Mouse (Mus musculus) c-Kit-positive CD71-positive TER-119-positive erythroid progenitor cells, embryonic 14.5 days (primary cell): ENCODE measurements around the gene Aacs.
"Not testable (repeated sequence)": the region's sequence is repeated elsewhere in the genome, so short reads cannot be mapped to it uniquely, and the experiment has no call there.

Source experiments
- DNase-seq: peaks from one replicate; pipeline ENCODE4 v3.0.0-alpha.2; 2013; ENCODE audit warnings: low spot score

The Aacs gene

GRCm38 (mm10) chr5:125465701-125466106 is 9.9 kb upstream of the Aacs start:
- peak; percentile 98 for DNase-seq

- no peak for DNase-seq
Observed at GRCm38 (mm10) chr5:125466483-125466882, 9.1 kb upstream of the Aacs start.

GRCm38 (mm10) chr5:125467261-125467660 is 8.4 kb upstream of the Aacs start:
- DNase-seq: no peak

- DNase-seq: no peak
Observed at GRCm38 (mm10) chr5:125470713-125471112, 4.9 kb upstream of the Aacs start.

DNA sequence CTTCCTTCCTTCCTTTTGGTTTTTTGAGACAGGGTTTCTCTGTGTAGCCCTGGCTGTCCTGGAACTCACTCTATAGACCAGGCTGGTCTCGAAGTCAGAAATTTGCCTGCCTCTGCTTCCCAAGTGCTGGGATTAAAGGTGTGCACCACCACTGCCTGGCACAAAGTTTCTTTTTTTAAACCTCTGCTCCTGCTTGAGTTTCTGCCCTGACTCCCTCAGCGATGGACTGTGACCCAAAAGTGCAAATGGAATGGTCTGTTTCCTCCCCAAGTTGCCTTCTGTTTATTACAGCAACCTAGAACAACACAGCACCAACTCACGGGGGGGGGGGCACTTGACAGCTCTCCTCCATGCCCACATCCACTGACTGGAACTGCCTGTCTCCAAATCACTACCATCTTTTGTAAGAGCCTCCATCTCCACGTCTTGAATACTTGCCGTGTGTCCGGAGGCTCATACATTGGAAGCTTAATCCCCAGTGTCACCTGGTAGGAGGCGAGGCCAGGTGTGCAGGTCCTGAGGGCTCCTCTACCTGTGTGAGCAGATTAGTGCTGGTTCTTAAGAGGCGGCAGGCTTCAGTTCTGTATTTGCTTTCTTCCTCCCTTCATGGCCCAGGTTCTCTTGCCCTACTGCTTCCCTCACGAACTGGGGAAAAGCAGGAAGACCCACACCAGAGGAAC is 2.7 kb upstream of the Aacs start:
- DNase-seq: no peak

DNA sequence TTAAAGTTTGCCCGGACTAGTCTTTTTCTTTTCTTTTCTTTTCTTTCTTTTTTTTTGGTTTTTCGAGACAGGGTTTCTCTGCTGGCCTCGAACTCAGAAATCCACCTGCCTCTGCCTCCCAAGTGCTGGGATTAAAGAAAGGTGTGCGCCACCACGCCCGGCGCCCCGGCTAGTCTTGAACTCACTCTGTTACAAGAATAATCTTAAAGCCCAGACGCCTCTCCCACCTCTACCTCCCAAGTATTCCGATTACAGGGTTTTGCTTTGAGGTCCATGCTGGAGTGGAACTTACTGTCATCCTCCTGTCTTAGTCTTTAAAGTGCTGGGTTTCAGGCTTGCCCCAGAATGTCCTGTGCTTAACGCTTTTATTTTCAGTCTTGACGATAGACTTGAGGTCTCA is 584 bp upstream of the Aacs start:
- DNase-seq: peak; percentile 24

- DNase-seq: no peak
Observed at GRCm38 (mm10) chr5:125476286-125476625, 642 bp downstream of the Aacs start.

GRCm38 (mm10) chr5:125476799-125477198 is 1.2 kb downstream of the Aacs start:
- no peak for DNase-seq

- no peak for DNase-seq
Observed at GRCm38 (mm10) chr5:125477533-125477932, 1.9 kb downstream of the Aacs start.

GRCm38 (mm10) chr5:125478037-125478436 is 2.4 kb downstream of the Aacs start:
- DNase-seq: no peak

- DNase-seq: no peak
Observed at GRCm38 (mm10) chr5:125479376-125479775, 3.8 kb downstream of the Aacs start.

DNA sequence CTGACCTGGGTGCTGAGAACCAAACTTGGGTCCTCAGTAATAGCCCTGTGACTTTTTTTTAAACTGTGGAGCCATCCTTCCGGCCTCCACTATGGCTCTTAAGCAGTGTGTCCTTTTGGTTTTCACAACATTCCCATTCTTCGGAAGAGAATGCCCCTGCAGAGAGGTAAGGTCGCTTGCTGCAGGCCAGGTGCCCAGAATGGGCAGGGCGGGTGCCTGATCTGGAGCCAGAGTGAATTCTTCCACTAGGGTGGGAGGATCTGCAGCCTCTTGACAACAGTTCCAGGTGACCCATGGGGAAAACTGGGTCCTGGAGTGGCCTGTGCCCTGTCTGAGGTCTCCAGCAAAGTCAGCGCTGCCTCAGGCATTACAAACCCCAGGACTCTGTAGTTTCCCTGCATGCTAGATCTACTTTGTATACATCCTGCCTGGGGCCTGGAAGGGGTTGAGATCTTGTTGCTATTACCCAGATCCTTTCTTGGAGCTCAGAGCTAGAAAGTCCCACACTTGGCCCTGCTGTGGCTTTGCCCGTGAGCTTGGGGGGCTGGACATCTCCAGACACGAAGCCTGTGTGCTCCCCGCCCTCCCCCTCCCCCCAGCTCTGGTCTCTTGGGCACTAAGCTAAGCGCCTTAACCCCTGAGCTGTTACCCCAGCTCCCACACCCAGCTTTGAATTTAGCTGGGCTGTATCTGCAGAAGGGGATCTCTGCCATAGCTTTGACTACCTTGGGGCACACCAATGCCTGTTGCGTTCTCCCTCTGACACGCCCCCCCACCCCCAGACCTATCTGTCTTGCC is 5.0 kb downstream of the Aacs start:
- no peak for DNase-seq

GRCm38 (mm10) chr5:125482474-125482873 is 6.9 kb downstream of the Aacs start:
- DNase-seq: no peak

DNA sequence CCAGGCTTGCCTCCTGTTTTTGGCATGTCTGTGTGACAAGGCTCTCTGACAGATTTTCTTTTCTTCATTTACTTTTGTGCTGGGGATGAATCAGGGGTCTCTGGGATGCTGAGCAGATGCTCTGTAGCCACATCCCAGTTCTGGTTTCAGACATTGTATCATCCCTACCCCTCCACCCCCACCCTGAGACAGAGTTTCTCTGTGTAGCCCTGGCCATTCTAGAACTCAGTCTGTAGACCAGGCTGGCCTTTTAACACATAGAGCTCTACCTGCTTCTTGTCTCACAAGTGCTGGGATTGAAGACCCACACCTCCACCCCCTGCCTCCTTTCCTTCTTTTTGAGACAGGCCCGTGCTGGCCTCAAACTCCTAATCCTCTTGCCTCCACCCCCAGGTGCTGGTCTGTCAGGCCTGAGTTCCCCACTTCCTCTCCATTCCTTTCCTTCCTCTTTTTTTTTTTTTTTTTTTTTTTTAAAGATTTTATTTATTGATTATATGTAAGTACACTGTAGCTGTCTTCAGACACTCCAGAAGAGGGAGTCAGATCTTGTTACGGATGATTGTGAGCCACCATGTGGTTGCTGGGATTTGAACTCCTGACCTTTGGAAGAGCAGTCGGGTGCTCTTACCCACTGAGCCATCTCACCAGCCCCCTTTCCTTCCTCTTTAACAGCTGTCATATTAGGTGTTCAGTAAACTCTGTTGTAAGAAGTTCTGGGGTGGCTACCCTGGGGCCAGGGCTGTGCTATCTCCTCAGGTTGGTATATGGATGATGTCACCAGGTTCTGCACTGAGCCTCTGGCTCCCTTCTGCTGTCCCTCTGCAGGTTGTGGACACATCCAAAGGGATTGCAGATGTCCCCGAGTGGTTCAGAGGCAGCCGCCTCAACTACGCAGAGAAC is 8.3 kb downstream of the Aacs start:
- no peak for DNase-seq

DNA sequence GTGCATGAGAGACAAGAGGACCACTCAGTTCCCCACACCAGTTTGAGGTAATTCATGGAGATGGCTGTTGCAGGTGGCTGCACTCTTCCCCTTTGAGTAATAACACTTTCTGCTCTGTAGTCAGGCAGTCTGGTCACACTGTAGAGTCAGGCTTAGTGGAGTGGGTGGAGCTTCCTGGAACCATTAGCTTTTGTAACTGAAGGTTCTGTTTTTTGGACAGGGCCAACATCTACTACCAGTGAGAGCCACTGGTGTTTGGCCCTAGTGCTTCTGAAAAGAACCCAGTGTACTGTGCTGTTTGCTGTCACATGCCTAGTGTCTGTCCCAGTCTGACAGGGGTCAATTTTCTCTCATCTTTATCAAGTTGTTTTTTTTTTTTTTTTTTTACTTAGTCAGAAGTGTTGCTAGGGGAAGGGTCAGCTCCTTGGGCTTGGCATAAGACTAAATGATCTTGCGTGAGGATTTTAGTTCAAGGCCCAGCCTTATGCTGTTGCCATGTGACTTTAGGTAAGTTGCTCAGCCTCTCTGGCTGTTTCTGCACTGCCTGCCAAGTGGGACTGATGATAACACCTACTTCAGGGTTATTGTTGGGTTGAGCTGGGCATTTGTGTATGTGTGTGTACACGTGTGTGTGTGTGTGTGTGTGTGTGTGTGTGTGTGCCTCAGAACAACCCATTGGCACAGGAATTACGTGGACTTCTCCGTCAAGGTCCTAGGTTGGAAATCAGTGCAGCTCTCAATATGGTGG is 9.6 kb downstream of the Aacs start:
- DNase-seq: no peak

DNA sequence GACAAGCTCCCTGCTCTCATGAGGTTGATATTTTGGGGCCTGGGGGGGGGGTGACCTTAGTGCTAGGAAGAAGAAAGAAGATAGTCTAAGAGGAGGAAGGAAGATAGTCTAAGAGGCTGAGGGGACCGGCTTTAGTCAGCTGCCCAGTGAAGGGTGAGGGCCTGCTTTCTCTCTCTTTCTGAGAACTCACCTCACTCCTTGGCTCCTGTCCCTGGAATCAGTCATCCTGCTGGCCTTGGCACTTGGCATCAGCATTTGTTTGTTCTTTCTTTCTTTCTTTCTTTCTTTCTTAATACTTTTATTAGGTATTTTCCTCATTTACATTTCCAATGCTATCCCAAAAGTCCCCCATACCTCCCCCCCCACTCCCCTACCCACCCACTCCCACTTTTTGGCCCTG is 10.5 kb downstream of the Aacs start:
- no peak for DNase-seq

DNA sequence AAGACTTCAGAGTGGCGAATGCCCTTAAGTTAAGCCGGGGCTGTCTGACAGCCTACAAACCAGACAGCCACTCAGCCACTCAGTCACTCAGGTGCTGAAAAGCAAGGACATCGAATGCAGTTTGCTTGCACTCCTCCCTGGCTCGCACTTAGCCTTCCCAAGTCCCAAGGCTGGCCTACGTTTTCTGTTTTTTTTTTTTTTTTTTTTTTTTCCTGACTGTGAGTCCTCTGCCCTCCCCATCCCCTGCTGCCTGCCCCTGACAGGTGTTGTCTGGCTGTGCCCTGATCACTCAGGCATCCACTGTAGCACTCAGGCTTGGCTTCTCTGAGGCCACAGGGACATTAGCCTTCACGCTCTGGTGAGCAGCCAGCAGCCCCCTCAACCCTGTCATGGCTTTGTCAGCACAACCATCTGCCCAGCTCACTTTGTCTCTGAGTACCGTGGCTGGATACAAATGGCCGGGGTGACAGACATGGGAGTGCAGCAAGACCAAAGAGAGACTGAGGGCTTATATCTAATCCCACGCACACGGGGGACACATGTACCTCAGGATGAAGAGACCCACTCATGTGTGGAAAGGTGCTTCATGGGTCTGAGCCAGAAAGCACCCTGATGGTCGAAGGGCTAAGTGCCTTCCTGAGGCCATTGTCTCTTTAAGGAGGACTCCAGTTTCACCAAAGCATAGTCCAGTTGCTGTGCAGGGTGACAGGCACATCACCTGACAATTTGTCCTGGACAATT is 11.9 kb downstream of the Aacs start:
- DNase-seq: no peak

DNA sequence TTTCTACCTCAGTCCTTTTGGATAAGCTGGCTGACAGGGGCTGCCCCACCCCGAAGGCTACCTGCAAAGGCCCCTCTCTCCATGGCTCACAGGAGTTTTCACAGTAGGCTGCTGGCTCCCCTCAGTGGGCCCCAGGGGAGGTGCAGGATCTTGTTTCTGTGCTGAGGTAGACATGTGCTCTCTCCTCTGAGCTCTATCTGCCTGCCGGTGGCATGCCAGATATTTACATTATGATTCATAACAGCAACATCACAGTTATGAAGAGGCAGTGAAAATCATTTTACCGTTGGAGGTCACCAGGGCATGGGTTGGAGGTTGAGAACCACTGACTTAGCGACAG is 12.5 kb downstream of the Aacs start:
- DNase-seq: no peak

GRCm38 (mm10) chr5:125488953-125489352 is 13.3 kb downstream of the Aacs start:
- DNase-seq: not testable (repeated sequence)

GRCm38 (mm10) chr5:125491107-125491506 is 15.5 kb downstream of the Aacs start:
- no peak for DNase-seq

GRCm38 (mm10) chr5:125492379-125493092 is 16.9 kb downstream of the Aacs start:
- DNase-seq: no peak
